Mouse (Mus musculus): ENCODE measurements around the gene Olfr702.

The Olfr702 gene

DNA sequence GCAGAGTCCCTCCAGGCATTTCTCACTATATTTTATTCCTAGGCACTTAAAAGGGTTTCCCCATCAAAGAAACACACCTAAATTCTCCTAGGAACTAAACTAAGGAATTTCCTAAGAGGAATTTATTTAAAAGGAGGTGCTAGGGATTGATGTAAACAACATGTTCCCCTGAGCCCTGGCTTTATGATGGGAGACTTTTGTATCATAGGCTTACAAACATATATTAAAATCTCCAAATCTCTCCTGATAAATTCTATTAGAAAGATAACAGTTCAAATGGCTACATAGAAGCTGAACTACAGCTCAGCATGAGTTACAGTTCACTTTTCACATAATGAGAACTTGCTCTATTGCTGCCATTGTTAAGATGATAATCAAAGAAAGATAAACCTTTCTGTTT is at the start of gene Olfr702:
Gene Olfr702 (minus strand): TSS at position 101 of the 400 bp plus-strand sequence.
- no peak for DNase-seq (ENCODE audit: low spot score in 2 of 2)

- no peak for DNase-seq (ENCODE audit: low spot score in 2 of 2)
These were observed 43.1 kb upstream of the Olfr702 start, which contains the start of gene Olfr705 for GRCm38 (mm10) chr7:106876791-106877190. Gene Olfr705, minus strand, starts transcription at chr7:106876891.

- DNase-seq (ENCODE audit: low spot score in 2 of 2) = no peak
These were observed 29.2 kb upstream of the Olfr702 start, which contains the start of gene Olfr704 for GRCm38 (mm10) chr7:106862885-106863284. Gene Olfr704, plus strand, starts transcription at chr7:106863185.

DNA sequence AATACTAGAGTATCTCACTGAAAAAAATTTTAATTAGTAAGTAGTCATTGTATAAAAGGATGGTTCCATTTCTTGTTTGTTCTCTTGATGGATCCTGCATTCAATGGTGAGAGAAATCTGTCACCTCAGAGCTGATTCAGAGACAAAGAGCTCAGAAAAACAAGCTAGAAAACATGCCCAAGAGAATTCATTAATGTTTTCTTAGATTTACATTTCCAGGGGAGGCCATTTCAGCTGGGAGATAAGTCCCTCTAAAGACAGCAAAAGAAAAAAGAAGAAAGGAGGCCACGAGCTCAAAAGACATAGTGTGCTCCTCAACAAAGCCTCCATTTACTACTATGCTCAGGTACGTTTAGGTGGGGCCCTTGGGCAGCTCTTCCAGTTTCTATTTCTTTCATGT is 9.4 kb upstream of the Olfr702 start, which contains the start of gene Olfr703:
Gene Olfr703 (plus strand): TSS at position 301 of the 400 bp plus-strand sequence.
- no peak for DNase-seq (ENCODE audit: low spot score in 2 of 2)

DNA sequence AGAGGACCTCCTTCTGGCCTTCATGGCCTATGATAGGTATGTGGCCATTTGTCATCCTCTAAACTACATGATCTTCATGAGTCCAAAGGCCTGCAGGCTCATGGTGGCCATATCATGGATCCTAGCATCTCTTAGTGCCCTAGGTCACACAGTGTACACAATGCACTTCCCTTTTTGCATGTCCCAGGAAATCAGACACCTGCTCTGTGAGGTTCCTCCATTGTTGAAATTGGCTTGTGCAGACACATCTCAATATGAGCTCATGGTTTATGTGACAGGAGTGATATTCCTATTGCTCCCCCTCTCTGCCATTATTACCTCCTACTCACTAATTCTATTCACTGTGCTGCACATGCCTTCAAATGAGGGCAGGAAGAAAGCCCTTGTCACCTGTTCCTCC is 15.3 kb downstream of the Olfr702 start:
- no peak for DNase-seq (ENCODE audit: low spot score in 2 of 2)

GRCm38 (mm10) chr7:106815775-106816174 is 17.9 kb downstream of the Olfr702 start:
- DNase-seq (ENCODE audit: low spot score in 2 of 2) = peak in 1 of 2 experiments; percentile 20

DNA sequence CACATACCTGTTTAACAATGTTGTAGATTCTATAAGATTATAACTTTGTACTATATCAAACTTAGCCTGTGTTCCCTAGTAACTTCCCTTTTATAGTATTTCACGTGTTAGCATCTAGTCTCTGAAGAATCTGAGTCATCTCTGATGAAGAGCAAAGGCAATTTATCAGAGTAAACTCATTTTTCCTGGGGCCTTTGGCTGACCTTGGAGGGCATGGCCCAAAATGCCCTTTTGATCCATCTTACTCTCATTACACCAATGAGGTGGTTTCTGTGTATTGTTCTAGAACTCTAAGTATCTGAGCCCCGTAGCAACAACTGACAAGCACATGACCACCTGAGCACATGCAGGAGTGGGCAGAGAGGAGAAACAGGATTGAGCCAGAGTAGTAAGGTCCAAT is 19.9 kb downstream of the Olfr702 start, which contains the start of gene Olfr701:
Gene Olfr701 (plus strand): TSS at position 301 of the 400 bp plus-strand sequence.
- no peak for DNase-seq (ENCODE audit: low spot score in 2 of 2)

DNA sequence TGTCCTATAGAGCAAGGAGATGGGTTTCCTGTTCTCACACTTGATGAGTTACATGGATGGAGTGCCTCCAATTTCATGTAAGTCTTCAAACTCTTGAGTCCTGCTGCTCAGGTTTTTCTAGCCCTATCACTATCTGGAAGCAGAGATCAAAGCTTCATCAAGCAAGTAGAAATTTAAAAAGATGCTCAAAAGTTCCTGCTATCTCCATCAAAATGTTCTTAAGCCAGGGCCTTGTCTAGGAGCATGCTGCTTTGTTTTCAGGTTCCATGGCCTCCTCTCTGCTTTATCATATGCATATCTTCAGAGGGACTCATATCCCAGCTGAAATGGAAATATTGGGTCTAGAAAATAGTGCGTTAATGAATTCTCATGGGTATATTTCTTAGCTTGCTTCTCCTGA is 25.0 kb downstream of the Olfr702 start, which contains the start of gene Olfr700:
Gene Olfr700 (minus strand): TSS at position 101 of the 400 bp plus-strand sequence.
- DNase-seq (ENCODE audit: low spot score in 2 of 2) = no peak

DNA sequence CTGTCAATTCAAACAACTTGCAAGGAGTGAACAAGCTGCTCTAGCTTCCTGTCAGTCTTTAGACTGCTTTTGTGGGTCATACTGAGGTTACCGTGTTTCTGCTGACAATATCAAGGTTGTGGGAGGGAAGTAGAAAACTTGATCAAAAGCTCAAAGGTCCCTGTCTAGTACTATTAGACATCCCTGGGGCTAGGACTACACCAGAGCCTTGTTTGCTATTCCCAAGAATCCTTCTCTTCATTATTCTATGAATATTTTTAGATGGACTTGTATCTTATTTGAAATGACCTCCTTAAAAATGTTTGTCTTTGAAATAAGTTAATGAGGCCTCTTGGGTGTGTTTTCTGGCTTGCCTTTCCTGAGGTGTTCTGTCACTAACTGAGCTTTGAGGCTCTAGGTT is 40.6 kb downstream of the Olfr702 start, which contains the start of gene Olfr699:
Gene Olfr699 (minus strand): TSS at position 101 of the 400 bp plus-strand sequence.
- DNase-seq (ENCODE audit: low spot score in 2 of 2) = no peak

GRCm38 (mm10) chr7:106788330-106788729 is 45.4 kb downstream of the Olfr702 start:
- DNase-seq (ENCODE audit: low spot score in 2 of 2) = no peak

Measured in spleen, postnatal 10 days (tissue).